Mouse (Mus musculus): ENCODE measurements around the gene Mia2. TPM values are rescaled to one million over a fixed set of nuclear protein-coding genes. Genes with fewer than 3 reads are reported as not detected.

Mia2 gene
- polyA plus RNA-seq, 1 experiment from 2014 or later, result 43.1 TPM

DNA sequence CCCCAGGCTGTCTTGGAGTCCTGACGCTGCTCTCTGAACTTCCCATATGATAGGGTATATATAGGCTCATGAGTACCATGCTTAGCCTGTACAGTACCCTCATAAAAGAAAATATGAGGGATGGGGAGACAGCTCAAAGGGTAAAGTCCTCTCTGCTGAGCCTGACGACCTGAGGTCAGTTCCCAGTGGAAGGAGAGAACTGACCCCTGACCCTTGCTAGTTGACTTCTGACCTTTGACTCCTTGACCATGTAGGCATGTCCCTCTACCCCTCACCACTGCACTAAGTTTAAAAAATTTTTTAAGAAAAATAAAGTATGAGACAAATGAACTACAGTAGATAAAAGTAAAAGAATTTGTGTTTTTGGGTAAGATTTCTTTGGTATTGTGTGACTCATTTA lies 65.5 kb downstream of the Mia2 start:
- Histone ChIP-seq H3K4me2 (no peak overlapping the region), H3K36me3 (ENCODE audit: control insufficient read depth, insufficient read depth, low read length) (peaks cover 26% of the 10 kb centered on the region), H3K9ac (ENCODE audit: low read depth, low read length) (no peak overlapping the region), H3K4me1 (ENCODE audit: control insufficient read depth, insufficient read depth, low read length) (no peaks in the 10 kb centered on the region), H3K27me3 (ENCODE audit: control insufficient read depth, insufficient read depth, low read length) (no peaks in the 10 kb centered on the region), H3K27ac (ENCODE audit: low read depth, low read length) (no peak overlapping the region), H3K9me3 (replicated peaks; ENCODE audit: control insufficient read depth, low read length) (no peaks in the 10 kb centered on the region), H3K4me3 (ENCODE audit: low read depth, low read length) (no peak overlapping the region)
- ATAC-seq (replicated peaks; ENCODE audit: insufficient number of reproducible peaks, low FRiP score, low TSS enrichment), result no peak
- WGBS (ENCODE audit: insufficient replicate concordance), result 68% methylated on average over 2 of the region's 2 CpGs

DNA sequence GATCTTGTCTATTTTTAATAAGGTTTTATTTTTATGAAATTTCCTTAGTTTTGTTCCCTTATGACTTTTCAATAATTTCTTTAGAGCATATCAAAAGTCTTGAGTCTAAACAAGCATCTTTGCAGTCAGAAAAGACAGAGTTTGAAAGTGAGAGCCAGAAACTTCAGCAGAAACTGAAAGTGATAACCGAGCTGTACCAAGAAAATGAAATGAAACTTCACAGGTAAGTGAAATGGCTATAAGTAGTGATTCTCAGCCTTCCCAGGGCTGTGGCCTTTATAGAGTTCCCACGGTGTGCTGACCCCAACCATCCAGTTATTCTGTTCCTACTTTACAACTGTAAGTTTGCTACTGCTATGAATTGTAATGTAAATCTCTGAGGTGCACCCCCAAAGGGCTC lies 67.2 kb downstream of the Mia2 start:
- H3K4me3 ChIP-seq (ENCODE audit: low read depth, low read length), result no peak overlapping the region
- no peak overlapping the region for H3K27ac ChIP-seq (ENCODE audit: low read depth, low read length)
- peaks cover 24% of the 10 kb centered on the region for H3K36me3 ChIP-seq (ENCODE audit: control insufficient read depth, insufficient read depth, low read length)
- H3K27me3 ChIP-seq (ENCODE audit: control insufficient read depth, insufficient read depth, low read length), result no peaks in the 10 kb centered on the region
- H3K9me3 ChIP-seq (replicated peaks; ENCODE audit: control insufficient read depth, low read length), result no peaks in the 10 kb centered on the region
- 90% methylated on average over 2 of the region's 2 CpGs for WGBS (ENCODE audit: insufficient replicate concordance)
- ATAC-seq (replicated peaks; ENCODE audit: insufficient number of reproducible peaks, low FRiP score, low TSS enrichment), result no peak
- H3K4me2 ChIP-seq, result no peak overlapping the region
- no peaks in the 10 kb centered on the region for H3K4me1 ChIP-seq (ENCODE audit: control insufficient read depth, insufficient read depth, low read length)
- H3K9ac ChIP-seq (ENCODE audit: low read depth, low read length), result no peak overlapping the region

DNA sequence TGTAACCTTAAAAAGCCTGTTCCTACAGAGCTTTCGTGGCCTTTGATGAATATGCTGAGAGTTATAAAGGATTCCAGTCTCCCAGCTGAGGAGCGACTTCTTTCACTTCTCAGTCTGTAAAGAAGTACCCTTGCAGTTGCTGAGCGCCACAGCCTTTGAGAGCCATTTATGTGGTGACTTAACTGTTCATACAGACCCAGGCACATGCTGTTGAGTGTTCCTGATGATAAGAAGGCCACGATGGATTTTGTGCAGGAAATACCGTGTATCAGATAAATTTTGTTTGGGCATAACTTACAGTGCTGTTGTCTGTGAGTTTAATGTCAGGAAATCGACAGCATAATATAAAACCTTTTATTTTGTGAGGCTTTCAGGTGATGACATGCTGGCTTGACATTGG lies 68.9 kb downstream of the Mia2 start:
- Histone ChIP-seq H3K4me3 (ENCODE audit: low read depth, low read length) (no peak overlapping the region), H3K9ac (ENCODE audit: low read depth, low read length) (no peak overlapping the region), H3K27ac (ENCODE audit: low read depth, low read length) (no peak overlapping the region), H3K4me1 (ENCODE audit: control insufficient read depth, insufficient read depth, low read length) (no peaks in the 10 kb centered on the region), H3K27me3 (ENCODE audit: control insufficient read depth, insufficient read depth, low read length) (no peaks in the 10 kb centered on the region), H3K4me2 (no peak overlapping the region), H3K9me3 (replicated peaks; ENCODE audit: control insufficient read depth, low read length) (no peaks in the 10 kb centered on the region), H3K36me3 (ENCODE audit: control insufficient read depth, insufficient read depth, low read length) (peaks cover 13% of the 10 kb centered on the region)
- ATAC-seq (replicated peaks; ENCODE audit: insufficient number of reproducible peaks, low FRiP score, low TSS enrichment), result no peak
- WGBS (ENCODE audit: insufficient replicate concordance), result 81% methylated on average over 6 of the region's 6 CpGs

DNA sequence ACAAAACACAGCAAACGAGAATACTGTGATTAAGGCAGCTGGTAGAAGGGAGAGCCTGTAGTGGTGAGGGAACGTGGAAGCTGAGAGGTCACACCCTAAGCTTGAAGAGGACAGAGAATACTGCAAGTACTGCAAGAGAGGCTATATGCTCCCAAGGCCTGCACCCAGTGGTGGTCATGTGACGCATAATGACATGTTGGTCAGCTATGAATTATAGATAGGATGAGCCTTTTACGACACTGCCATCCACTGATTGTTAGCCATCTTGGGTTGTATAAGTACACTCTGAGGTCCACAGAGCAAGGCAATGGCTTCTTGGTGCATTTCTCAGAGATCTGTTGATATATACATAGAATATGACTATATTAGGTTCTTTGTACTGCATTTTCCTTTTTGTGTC lies 71.0 kb downstream of the Mia2 start:
- no peaks in the 10 kb centered on the region for H3K27me3 ChIP-seq (ENCODE audit: control insufficient read depth, insufficient read depth, low read length)
- H3K27ac ChIP-seq (ENCODE audit: low read depth, low read length), result no peak overlapping the region
- H3K36me3 ChIP-seq (ENCODE audit: control insufficient read depth, insufficient read depth, low read length), result peaks cover 8% of the 10 kb centered on the region
- no peak overlapping the region for H3K4me3 ChIP-seq (ENCODE audit: low read depth, low read length)
- no peaks in the 10 kb centered on the region for H3K9me3 ChIP-seq (replicated peaks; ENCODE audit: control insufficient read depth, low read length)
- H3K4me1 ChIP-seq (ENCODE audit: control insufficient read depth, insufficient read depth, low read length), result no peaks in the 10 kb centered on the region
- H3K4me2 ChIP-seq, result no peak overlapping the region
- 87% methylated on average over 4 of the region's 4 CpGs for WGBS (ENCODE audit: insufficient replicate concordance)
- ATAC-seq (replicated peaks; ENCODE audit: insufficient number of reproducible peaks, low FRiP score, low TSS enrichment), result no peak
- no peak overlapping the region for H3K9ac ChIP-seq (ENCODE audit: low read depth, low read length)

DNA sequence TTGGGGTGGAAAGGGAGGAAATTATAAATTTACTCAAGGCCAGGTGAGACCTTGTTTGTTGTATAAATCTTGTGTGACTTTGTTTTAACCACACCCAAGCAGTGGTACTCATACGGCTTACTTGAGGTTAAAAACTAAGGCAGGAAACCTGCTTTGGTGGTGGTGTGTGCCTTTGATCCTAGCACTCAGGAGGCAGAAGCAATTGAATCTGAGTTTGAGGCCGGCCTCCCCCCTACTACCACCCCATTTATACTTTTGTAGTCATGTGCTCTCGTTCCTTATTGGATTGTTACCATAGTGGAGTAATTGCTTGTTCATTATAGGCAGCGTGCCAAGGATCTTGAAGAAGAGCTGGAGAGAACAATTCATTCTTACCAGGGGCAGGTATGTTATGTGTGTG lies 74.3 kb downstream of the Mia2 start:
- Histone ChIP-seq H3K36me3 (ENCODE audit: control insufficient read depth, insufficient read depth, low read length) (peaks cover 5% of the 10 kb centered on the region), H3K4me2 (no peak overlapping the region), H3K9me3 (replicated peaks; ENCODE audit: control insufficient read depth, low read length) (no peaks in the 10 kb centered on the region), H3K4me3 (ENCODE audit: low read depth, low read length) (no peak overlapping the region), H3K27me3 (ENCODE audit: control insufficient read depth, insufficient read depth, low read length) (no peaks in the 10 kb centered on the region), H3K4me1 (ENCODE audit: control insufficient read depth, insufficient read depth, low read length) (no peaks in the 10 kb centered on the region), H3K9ac (ENCODE audit: low read depth, low read length) (no peak overlapping the region), H3K27ac (ENCODE audit: low read depth, low read length) (no peak overlapping the region)
- ATAC-seq (replicated peaks; ENCODE audit: insufficient number of reproducible peaks, low FRiP score, low TSS enrichment), result no peak
- WGBS (ENCODE audit: insufficient replicate concordance), result 94% methylated on average over 4 of the region's 4 CpGs

DNA sequence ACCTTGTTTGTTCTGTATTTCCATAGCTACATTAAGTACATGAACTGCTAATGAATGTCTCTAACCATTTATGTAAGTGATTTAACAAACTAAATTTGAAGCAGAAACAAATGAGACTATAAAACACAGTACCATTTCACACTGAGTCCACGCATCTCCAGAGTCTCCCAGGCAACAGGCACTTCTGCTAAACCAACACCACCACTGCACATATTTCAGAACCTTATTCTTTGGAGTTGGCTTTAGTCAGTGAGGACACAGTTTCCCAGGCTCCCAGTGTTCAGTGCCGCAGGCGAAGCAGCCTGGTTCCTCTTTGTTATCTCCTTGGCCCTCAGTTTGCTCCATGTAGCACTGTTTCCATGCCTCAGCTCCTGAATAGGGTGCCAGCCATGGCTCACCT lies 82.2 kb downstream of the Mia2 start:
- Histone ChIP-seq H3K9me3 (replicated peaks; ENCODE audit: control insufficient read depth, low read length) (no peaks in the 10 kb centered on the region), H3K4me2 (no peak overlapping the region), H3K4me1 (ENCODE audit: control insufficient read depth, insufficient read depth, low read length) (no peaks in the 10 kb centered on the region), H3K27me3 (ENCODE audit: control insufficient read depth, insufficient read depth, low read length) (no peaks in the 10 kb centered on the region), H3K27ac (ENCODE audit: low read depth, low read length) (no peak overlapping the region), H3K9ac (ENCODE audit: low read depth, low read length) (no peak overlapping the region), H3K4me3 (ENCODE audit: low read depth, low read length) (no peak overlapping the region), H3K36me3 (ENCODE audit: control insufficient read depth, insufficient read depth, low read length) (peaks cover 38% of the 10 kb centered on the region)
- ATAC-seq (replicated peaks; ENCODE audit: insufficient number of reproducible peaks, low FRiP score, low TSS enrichment), result no peak
- WGBS (ENCODE audit: insufficient replicate concordance), result 92% methylated on average over 3 of the region's 3 CpGs

DNA sequence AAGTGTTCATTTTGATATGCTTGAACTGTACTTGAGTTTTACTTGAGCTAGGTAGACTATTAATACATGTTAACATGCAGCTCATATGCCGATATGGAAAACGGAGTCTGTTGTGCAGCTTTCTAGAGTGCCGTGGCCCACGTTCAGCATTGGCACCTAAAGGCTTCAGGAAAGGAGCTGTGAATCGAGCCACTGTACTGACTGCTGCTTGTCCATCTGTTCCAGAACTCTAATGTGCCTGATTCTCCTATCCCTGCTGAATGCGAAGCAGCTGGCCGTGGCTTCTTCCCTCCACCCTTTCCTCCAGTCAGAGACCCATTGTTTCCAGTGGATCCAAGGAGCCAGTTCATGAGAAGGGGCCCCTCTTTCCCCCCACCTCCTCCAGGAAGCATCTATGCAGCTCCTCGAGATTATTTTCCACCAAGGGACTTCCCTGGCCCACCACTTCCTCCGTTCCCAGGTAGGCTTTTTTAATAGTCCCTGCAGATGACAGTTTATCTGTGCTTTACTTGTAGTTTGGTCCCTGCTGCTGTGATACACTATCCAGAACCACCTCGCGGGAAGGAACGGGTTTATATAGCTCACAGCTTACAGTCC lies 92.6 kb downstream of the Mia2 start:
- Histone ChIP-seq H3K4me3 (ENCODE audit: low read depth, low read length) (no peak overlapping the region), H3K4me2 (no peak overlapping the region), H3K27ac (ENCODE audit: low read depth, low read length) (no peak overlapping the region), H3K4me1 (ENCODE audit: control insufficient read depth, insufficient read depth, low read length) (no peaks in the 10 kb centered on the region), H3K9me3 (replicated peaks; ENCODE audit: control insufficient read depth, low read length) (no peaks in the 10 kb centered on the region), H3K27me3 (ENCODE audit: control insufficient read depth, insufficient read depth, low read length) (no peaks in the 10 kb centered on the region), H3K9ac (ENCODE audit: low read depth, low read length) (no peak overlapping the region), H3K36me3 (ENCODE audit: control insufficient read depth, insufficient read depth, low read length) (peaks cover 16% of the 10 kb centered on the region; the same call in 1 of the 2 replicates)
- 80% methylated on average over 12 of the region's 12 CpGs for WGBS (ENCODE audit: insufficient replicate concordance)
- ATAC-seq (replicated peaks; ENCODE audit: insufficient number of reproducible peaks, low FRiP score, low TSS enrichment), result no peak

DNA sequence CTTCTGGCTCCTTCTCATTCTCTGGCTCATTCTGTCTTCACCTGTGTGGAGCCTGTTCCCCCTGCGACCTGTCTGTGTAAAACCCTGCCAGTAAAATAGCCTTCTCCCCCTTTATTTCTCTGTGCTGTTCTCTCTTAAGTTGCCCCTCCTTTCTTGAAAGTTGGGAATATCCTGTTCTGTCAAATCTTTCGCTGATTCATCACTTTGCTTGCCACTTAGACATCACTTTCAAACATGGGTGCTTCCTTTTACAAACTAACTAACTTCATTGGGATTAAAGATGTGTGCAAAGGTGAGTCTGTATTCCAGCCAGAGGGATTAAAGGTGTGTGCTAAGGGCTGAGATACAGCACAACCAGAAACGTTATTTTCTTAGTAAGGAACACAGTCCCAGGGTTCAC lies 98.0 kb downstream of the Mia2 start:
- no peaks in the 10 kb centered on the region for H3K27me3 ChIP-seq (ENCODE audit: control insufficient read depth, insufficient read depth, low read length)
- no peaks in the 10 kb centered on the region; the same call in 1 of the 2 replicates for H3K36me3 ChIP-seq (ENCODE audit: control insufficient read depth, insufficient read depth, low read length)
- WGBS (ENCODE audit: insufficient replicate concordance), result 83% methylated on average over 3 of the region's 3 CpGs
- H3K4me3 ChIP-seq (ENCODE audit: low read depth, low read length), result no peak overlapping the region
- H3K9me3 ChIP-seq (replicated peaks; ENCODE audit: control insufficient read depth, low read length), result no peaks in the 10 kb centered on the region
- no peak overlapping the region for H3K27ac ChIP-seq (ENCODE audit: low read depth, low read length)
- H3K4me2 ChIP-seq, result no peak overlapping the region
- no peak for ATAC-seq (replicated peaks; ENCODE audit: insufficient number of reproducible peaks, low FRiP score, low TSS enrichment)
- 0 out of 2 replicates have a peak, but pooled peaks cover 4% of the 10 kb centered on the region for H3K4me1 ChIP-seq (ENCODE audit: control insufficient read depth, insufficient read depth, low read length)
- H3K9ac ChIP-seq (ENCODE audit: low read depth, low read length), result no peak overlapping the region

DNA sequence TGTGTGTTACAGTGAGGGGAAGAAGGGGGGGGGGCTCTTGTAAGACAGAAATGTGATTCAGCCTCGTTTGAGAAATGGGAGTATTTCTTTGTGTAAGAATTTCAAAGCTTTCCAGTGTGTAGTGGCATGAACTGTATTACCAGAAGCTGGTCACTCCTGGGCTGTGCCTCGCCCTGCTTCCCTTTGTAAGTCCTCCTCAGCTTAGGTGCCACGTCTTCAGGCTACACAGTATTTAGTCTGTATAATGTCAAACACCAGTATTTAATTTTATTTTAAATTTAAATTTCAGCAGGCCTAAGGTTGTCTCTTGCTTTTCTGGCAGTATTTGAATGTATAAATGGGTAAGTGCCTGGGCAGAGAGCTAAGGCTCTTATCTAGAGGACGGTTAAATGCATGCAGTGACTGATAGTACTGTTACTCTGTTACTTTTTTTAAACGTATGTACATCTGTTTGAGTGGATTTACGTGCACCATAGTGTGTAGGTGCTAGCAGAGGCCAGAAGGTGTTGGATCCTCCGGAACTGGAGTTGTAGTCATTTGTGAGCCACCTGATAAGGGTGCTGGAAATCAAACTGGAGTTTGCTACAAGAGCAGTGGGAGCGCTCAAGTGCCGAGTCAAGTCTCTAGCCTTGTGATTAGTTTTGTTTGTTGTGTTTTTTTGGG lies 98.9 kb downstream of the Mia2 start:
- Histone ChIP-seq H3K4me1 (ENCODE audit: control insufficient read depth, insufficient read depth, low read length) (0 out of 2 replicates have a peak, but pooled peaks cover 4% of the 10 kb centered on the region), H3K4me3 (ENCODE audit: low read depth, low read length) (no peak overlapping the region), H3K4me2 (peak overlapping the region; percentile 8; the same call in 1 of the 2 replicates), H3K9ac (ENCODE audit: low read depth, low read length) (no peak overlapping the region), H3K27ac (ENCODE audit: low read depth, low read length) (peak overlapping the region; percentile 6; the same call in 1 of the 2 replicates), H3K9me3 (replicated peaks; ENCODE audit: control insufficient read depth, low read length) (no peaks in the 10 kb centered on the region), H3K27me3 (ENCODE audit: control insufficient read depth, insufficient read depth, low read length) (no peaks in the 10 kb centered on the region), H3K36me3 (ENCODE audit: control insufficient read depth, insufficient read depth, low read length) (no peaks in the 10 kb centered on the region; the same call in 1 of the 2 replicates)
- ATAC-seq (replicated peaks; ENCODE audit: insufficient number of reproducible peaks, low FRiP score, low TSS enrichment), result no peak
- 43% methylated on average over 9 of the region's 9 CpGs for WGBS (ENCODE audit: insufficient replicate concordance)

All from heart, embryonic 11.5 days (tissue).